Mouse (Mus musculus) liver, adult (tissue): ENCODE measurements around the gene Gm49396.

Experiments
- GATA4 ChIP-seq: IDR thresholded peaks from 2 replicates; pipeline ENCODE4 v1.6.1; 2014; ENCODE audit warnings: mild to moderate bottlenecking, low read length; ENCODE audit not compliant: insufficient replicate concordance

The Gm49396 gene

DNA sequence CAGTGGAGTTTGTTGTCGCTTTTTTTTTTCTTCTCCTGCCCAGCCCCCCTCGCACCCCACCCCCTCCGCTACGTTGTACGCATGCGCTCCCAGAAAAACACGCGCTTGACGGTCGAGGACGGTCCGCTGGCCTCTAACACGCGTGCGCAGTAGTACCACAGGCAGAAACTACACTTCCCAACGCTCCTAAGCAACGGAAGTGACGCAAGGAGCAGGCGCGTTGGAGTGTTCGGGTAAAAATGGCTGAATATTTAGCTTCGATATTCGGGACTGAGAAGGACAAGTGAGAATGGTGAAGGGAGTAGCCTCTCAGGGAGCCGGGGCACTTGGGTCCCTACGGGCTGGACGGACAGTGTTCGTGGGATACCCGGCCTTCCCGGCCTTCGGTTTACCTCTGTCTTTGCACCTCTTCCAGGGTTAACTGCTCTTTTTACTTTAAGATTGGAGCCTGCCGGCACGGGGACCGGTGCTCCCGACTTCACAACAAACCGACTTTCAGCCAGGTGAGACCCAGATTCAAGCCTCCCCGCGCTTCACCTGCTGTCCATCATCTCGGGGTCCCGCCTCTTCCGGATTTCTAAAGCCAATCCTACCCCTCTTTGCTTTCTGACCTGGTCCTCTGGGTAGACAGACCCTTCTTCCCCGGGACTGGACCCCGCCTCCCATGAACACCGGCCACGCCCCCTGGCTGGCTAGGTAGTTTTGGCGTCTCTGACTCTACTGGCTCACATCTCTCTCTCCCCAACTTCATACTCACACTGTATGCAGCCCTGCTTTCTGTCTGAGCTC, at the start of gene Gm49396, which contains the start of the genes U2af1l4 and Psenen:
Gene Gm49396 (plus strand): TSS at position 228 of the 789 bp plus-strand sequence.
Gene U2af1l4 (plus strand): TSS at position 185 of the 789 bp plus-strand sequence.
Gene Psenen (minus strand): TSS at position 511 of the 789 bp plus-strand sequence.
- no peak for TF ChIP-seq GATA4

DNA sequence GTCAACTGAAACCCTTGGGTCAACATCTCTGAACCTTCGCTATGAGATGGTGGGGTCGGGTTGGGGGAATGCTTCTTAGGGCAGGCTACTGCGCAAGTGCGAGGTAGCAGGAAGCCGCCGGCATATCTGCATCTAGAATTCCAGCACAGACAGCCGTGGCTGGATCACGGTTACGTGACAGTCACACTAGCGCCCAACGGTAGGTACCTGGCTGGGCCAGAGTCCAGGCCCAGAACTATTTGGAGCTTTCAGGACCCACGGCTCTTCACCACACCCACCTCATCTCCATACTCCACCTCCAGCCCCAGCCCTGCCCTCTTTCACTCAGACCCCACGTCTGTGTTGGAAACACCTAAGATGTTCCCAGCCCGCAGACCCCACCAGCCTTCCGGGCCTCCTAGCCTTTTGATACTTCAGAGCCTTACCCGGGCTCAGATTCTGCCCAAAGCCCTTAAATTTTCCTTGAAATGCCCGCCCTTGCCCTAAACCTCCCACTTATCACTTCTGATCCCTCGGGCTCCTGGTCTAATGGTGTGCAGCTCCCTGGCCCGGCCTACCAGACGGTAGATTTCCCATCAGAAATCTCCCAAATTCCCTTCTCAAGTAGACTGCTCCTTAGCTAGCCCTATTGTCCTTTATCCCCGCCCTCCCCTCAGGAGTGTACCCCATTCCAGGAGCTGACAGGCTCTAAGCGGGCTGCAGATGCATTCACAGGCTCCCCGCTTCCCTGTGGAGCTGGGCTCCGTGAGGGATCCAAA, 48.0 kb upstream of the Gm49396 start:
- no peak for TF ChIP-seq GATA4

DNA sequence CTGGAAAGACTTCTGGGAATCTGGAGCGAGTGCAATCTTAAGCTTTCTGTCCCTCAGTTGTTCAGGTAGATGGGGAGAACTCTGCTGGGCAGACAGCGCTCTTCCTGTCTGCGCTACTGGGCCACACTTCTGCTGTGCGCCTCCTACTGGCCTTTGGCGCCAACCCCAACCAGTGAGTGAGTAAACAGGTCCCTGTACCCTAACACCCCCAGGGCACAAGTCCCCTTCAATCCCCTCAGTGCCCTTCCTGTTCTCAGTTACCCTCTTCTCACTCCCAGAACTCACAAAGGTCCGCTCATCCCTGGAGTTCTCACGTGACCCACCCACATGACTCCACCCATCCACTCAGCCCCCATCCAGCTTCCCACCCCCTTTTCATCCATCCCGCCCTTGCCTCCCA, 44.8 kb upstream of the Gm49396 start:
- TF ChIP-seq GATA4 = no peak

DNA sequence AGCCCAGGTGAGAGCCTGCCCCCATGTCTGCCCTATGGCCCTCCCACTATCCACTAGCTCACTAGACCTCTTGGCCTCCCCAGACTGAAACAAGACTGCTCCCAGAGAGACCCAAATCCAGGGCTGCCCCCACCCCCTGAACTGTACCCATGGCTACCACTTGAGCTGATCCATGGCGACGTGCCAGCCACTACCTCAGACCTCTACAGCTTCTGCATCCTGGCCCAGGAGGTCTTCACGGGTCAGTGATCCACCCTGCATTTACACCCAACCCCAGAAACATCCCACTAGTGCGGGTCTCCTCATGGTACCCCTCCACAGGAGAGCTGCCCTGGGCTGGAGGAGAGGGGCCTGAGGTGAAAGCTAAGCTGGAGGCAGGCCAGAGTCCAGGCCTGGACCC, 42.7 kb upstream of the Gm49396 start:
- no peak for TF ChIP-seq GATA4

DNA sequence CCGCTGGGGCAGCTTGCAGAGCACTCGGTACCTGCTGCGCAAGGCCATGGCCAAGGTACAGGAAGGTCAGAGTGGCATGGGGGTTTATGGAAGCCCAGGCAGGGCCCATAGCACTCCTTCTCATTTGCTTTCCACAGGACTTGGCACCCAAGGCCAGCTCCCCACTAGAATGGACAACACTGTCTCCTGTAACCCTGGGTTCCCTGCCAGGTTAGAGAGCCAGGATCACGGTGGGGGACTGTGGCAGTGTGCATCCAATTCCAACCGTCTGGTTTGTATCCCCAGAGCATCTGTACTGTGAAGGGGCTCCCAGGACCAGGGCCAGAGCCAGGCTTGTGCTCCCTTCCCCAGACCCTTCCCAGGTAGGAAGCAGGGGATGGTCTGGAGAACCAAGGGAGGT, 42.3 kb upstream of the Gm49396 start:
- TF ChIP-seq GATA4 = no peak

DNA sequence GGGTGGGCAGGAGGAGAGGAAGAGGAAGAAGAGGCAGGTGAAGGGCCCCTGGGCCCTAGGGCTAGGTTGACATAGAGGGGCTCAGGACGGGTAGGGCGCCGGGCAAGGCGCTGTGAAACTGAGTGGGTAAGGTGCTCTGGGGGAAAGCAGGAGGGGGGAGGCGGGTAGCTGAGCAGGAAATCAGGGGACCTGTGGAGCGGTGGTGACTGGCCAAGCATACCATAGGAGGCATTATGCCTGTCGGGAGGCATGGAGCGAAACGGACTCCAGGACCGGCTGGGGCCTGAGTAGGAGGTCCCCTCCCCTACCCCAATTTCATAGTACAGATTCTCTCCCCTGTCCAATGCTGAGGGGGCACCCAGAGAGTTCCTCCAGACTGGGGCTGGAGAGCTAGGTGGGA, 40.3 kb upstream of the Gm49396 start:
- no peak for TF ChIP-seq GATA4

DNA sequence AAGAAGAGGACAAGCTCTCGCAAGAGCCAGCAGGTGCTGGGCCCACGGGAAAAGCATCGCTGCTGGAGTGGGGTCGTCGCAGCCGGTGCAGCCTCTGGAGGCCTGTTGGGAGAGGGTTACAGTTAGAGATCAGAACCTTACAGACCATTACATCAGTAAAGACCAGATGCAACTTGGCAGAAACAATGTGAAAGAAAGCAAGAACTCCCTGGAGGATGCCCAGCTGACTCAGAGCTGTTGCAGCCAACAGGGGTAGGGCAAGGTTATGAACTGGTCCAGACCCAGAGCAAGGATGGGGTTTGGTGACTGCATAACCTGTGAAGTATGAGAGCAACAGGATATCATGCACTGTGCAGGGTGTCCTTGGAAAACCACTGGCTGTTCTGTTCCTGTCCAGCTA, 38.7 kb upstream of the Gm49396 start:
- no peak for TF ChIP-seq GATA4

DNA sequence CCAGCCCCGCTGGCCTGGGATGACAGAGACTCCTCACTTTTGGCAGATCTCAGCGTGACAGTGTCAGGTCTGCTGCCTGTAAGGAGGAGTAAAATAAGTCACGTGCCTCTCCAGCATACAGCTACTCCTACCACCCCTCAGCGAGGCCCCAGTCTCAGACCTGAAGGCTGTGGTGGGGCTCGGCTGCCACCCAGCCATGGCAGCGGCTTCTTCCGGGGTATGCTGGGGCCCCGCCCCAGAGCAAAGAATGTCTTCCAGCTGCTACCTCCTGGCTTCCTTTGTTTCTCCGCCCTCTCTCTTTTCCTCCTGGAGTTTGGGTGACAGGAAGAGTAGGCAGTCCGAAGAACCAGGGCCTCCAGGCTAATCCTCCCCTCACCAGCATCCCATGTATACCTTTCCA, 37.2 kb upstream of the Gm49396 start:
- TF ChIP-seq GATA4 = no peak

DNA sequence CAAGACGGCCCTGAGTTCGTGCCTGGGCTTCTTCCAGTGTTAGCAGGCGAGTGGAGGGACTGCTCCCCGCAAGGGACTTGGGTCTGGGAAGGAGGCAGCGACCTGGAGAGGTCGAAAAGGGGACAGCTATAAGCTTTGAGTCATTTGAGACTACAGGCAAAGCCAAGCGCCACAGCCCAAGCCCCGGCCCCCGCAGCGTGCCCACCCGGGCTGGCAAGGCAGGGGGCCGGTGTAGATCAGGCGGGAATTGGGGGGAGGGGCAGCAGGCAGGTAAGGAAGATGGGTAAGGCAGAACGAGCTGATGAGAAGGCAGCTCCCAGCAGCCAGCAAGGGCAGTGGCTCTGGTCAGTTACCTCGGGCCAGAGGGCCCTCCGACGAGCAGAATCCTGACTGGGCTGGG, 36.7 kb upstream of the Gm49396 start:
- no peak for TF ChIP-seq GATA4

DNA sequence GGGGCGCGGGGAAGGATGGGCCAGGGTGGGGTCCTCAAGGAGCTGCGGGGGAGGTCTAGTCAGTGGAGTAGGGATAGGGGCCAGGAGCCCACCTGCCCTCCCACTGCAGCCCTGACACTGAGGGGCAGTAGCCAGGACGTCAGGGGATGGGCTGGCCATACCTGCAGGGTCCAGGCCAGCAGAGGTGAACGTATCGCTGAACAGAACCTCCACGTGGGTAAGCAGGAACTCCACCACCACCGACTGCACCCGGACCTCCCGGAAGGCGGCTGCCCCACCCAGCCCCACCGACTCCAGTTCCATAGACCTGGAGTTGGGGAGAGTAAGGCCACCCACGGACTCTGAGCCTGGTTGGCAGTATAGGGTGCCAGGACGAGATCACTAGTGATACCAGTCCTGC, 36.2 kb upstream of the Gm49396 start:
- TF ChIP-seq GATA4 = no peak

DNA sequence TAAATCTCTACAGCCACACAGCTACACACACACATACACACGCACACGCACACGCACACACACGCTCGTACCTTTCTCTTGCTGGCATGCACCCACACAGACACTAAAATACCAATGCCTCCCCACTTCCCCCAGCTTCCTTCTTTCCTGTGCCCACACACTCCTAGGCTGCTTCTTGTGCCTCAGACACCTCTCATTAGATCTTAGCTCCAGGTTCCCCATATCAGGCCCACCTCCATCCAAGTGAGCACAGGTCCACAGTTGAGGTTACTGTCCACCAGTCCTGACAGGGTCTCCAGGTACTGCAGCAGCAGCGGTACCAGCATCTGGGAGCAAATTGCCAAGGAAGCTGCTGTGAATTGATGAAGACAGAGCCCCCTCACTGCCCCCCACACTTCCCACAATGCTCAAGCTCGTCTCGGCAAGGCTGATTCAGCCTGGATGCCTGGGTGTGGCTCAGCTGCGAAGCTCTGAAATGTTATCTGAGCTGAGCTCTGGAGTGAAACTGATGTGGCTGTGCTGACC, 31.8 kb upstream of the Gm49396 start:
- no peak for TF ChIP-seq GATA4

DNA sequence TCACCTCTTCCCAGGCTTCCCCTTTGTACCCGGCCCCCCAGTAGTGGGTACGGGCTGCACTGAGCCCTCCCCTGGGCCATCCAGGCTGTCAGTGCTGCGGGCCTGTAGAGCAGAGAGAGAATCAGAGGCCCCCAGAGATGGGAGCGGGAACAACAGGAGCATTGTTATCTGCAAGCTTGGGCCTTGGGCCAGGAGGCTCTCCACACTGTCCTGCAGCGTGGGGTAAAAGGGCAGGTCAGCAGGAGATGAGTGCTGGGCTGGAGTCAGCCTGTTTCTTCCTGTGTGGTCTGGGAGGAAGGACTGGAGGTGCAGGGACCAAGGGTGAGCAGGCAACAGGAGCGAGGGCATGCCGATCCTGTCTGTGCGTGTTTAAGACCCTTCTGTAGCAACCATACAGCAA, 30.2 kb upstream of the Gm49396 start:
- peak; percentile 53; the same call in 1 of the 2 replicates for TF ChIP-seq GATA4

DNA sequence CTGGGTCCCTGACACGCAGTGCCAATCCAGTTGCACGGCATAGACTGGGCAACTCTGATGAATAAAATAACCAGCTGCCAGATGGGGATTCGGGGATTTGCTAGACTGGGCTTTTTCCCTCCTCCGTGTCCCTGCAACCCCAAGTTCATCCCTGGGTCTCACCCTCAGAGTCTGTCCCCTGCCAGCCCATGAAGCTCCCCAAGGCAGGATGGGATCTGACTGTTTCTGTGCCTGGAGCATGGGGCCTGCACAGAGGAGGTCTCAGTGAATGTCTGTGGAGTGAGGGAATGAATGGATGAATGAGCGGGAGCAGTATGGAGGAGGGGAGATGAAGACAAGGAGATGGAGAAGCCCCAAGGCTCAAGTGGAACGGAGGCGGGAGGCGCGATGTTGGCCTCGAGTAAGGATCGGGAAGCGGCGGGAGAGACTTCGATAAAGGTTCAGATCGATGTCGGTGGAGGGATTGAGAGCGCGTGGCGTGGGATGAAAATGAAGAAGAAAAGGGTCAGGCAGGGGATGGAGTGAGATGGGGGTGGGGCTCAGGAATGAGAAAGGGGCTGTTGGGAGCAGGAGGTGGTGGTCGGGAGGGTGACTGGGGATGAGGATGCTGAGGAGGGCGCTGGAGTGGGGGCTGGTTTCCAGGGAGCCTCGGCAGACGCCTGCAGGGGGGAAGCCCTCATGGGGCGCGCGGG, 29.1 kb upstream of the Gm49396 start:
- no peak for TF ChIP-seq GATA4

DNA sequence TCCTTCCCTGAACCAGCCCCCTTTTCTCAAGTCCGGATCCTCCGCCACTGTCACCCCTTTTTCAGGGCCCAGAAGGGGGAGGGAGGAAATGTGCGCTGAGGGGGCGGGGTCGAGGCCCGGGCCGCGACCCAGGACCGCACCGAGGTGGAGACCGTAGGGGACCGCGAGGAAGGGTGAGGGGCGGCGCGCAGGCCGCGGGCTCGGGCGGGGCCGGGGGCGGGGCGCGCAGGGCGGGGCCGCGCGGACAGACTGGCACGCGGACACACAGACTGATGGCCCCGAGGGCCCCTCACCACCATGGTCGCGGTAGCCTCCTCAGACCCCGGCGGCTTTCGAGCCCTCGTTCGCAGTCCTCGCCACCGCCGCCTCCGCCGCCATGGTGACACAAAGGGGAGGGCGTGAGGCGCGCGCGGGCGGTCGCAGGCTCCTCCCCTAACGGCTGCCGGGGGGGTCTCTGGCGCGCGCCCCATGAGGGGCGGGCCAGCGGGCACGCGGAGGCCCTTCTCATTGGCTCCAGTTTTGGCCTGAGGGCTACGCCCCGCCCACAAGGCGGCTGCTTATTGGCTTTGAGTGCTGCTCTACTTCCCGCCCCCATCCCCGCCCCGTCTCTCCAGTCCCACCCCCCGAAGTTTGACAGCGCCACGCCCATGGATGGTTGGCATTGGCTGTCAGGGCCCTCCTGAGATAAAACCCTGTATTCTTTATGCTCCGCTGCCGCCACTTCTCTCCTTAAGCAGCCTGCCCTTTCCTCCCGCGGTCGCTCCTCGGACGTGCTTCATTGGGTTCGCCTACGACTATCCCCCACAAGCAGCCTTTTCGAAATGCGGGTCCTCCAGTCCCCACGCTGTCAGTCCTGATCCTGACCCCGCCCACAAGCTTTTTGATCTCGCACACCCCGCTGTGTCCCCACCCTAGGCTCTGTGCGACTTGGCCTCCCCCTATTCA, 28.2 kb upstream of the Gm49396 start, which contains the start of gene Arhgap33:
Gene Arhgap33 (minus strand): TSS at position 428 of the 945 bp plus-strand sequence.
- TF ChIP-seq GATA4 = no peak
